Mouse (Mus musculus) hematopoietic multipotent progenitor cell, adult 10-12 weeks (in vitro differentiated cells): ENCODE measurements around the gene Fhdc1. TPM values are rescaled to one million over a fixed set of nuclear protein-coding genes. Genes with fewer than 3 reads are reported as not detected.

ENCODE experiments used
- polyA plus RNA-seq: library from polyadenylated mRNA; stranded (reverse); fragments of >175 nt; gene quantifications from 2 replicates; pipeline ENCODE4 v1.2.3, GENCODE M21; 2012; ENCODE audit warnings: low replicate concordance

The Fhdc1 gene
- 1.8 and 30.2 TPM in 2 replicates for polyA plus RNA-seq

GRCm38 (mm10) chr3:84480006-84480897, at the start of gene Fhdc1:
Gene Fhdc1 (minus strand): TSS chr3:84480429.

Other genes with a start within 250 kb of the Fhdc1 start
- gene Trim2, start 173.6 kb downstream of the Fhdc1 start, polyA plus RNA-seq: 1.8 and 2.3 TPM in 2 replicates
- gene Arfip1, start 102.2 kb upstream of the Fhdc1 start, polyA plus RNA-seq: 20.3 and 38.6 TPM in 2 replicates
- not detected in 2 replicates for gene Tigd4, start 113.1 kb upstream of the Fhdc1 start, polyA plus RNA-seq
- 7.8 and 8.5 TPM in 2 replicates for gene Tmem154, start 185.8 kb upstream of the Fhdc1 start, polyA plus RNA-seq